Mouse (Mus musculus) monocyte, adult 5-6 weeks (primary cell): Measurements from ENCODE around the gene Dpy19l1. TPM values are rescaled to one million over a fixed set of nuclear protein-coding genes. Genes with fewer than 3 reads are reported as not detected.

ENCODE experiments used
- ATAC-seq: fragments of 153-309, 156-312 bp; replicated peaks from 2 replicates; pipeline ENCODE4 v1.8.0; 2017; ENCODE audit warnings: mild to moderate bottlenecking; ENCODE audit not compliant: low TSS enrichment, insufficient number of reproducible peaks, severe bottlenecking, poor library complexity, low FRiP score
- total RNA-seq: library from RNA; stranded (forward); fragments of 200-1000, 200-491, 200-594 nt; gene quantifications from 3 replicates; pipeline ENCODE4 v1.2.3, GENCODE M21; 2017

The Dpy19l1 gene
- total RNA-seq, 1 experiment from 2014 or later = 31.9 TPM

DNA sequence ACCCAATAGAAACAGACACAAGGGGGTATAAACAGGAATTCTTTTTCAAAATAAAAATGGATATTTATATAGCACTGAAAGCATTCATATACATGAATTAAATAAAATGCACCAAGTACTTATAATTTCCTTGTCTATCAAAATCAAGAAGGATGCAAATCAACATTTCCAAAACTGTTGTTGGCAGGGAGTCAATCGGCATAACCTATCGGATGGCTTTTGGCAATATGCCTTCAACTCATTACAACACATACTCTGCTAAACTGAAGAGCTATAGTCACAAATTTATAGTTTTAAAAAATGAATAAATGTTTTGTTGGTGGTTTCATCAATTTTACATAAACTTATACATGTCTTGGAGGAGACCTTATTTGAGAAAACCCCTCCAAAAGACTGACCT, 25.7 kb downstream of the Dpy19l1 start:
- ATAC-seq = no peak

DNA sequence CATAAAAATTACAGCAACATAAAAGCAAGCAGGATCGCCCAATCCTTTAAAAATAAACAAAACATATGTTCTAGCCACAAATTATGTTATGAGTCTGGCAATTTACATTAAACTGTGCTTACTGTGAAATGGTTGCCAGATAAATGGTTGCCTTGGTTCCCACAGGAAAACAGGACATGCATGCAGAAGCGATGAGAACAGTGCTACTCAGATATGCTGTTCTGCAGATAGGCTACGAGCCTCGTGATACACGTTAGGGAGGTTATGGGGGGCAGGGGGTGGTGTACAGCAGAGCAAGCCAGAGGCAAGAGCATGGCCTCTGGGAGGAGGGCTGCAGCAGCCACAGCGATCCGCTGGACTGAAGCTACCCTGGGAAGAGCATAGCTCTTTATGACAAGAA, 29.1 kb downstream of the Dpy19l1 start:
- no peak for ATAC-seq

GRCm38 (mm10) chr9:24472514-24472913, 30.4 kb downstream of the Dpy19l1 start:
- no peak for ATAC-seq

DNA sequence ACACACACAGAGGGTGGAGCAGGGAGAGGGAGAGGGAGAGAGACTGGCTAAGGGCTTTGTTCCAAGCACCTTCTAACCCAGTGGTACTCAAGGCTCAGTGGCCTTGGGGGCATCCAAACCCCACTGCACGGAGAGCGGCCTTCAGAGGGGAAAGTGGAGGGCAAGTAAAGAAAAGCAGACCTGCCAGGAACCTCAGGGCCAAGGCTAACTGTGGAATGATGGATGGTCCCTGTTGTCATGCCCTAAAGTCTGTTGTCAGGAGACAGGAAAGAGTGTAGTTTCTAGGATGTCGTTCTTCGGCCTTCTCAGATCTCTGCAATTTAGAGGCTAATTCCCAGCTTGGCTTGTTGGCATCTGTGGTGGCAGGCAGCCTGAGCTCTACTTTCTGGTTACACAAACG, 32.8 kb downstream of the Dpy19l1 start:
- no peak for ATAC-seq

DNA sequence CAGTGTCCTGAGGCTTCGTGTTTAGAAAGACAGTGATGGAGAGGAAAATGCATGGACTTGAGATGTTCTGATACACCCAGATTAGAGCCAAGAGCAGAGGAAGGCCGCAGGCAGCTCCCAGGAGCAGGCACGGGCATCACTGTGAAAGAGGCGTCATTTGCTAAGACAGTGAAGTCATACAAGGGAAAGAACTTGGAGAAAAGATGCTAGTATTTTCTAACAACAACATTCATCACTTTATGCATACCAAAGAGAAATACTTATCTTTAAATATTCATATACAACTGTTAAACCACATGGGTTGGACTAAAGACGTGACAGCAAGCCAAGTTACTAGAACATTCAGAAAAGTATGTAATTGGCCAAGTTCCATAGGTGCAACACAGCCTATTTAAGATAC, 35.8 kb downstream of the Dpy19l1 start:
- ATAC-seq = no peak

DNA sequence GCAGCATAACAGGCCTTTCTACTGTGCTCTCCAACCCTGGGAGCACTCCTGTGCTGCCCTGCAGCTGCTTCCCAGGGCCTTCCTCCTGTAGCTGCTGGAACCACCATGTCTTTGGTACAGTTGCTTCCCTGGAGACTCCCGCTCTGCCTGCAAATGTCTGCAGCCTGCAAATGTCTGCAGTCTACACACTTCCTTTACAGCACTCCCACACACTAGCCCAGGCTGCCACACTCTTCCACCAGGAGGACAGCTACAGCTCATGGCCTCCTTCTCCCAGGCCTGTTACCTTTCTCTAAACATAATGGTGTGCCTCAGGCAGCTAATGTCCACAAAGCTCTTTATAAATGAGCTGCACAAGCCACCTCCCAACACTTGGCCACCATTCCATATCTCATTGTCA, 36.3 kb downstream of the Dpy19l1 start:
- no peak for ATAC-seq

DNA sequence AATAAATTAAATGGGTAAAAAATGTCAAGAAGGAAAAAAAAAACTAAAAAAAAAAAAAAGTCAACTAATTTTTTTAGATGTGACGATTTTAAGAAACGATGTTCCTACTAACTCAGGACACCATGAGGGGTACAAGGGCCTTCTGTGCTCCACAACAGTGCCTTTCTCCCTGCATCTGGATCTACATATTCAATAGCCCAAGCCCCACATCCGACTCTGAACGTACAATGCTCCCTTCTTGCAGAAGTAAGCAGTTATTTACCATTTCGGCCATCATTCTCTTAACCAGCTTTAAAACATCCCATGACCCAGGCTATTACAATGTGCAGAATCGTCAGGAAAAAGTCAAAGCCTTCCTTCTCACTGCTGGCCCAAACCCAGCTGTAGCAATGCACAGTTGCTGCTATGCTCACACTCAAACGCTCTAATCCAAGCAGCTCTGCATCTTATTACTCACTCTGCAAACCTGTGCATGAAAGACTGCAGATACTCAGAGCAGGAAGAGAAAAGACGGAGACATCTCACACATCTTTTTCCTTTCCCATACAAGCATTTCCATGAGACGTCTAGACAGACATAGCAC, 41.5 kb downstream of the Dpy19l1 start:
- ATAC-seq = no peak

DNA sequence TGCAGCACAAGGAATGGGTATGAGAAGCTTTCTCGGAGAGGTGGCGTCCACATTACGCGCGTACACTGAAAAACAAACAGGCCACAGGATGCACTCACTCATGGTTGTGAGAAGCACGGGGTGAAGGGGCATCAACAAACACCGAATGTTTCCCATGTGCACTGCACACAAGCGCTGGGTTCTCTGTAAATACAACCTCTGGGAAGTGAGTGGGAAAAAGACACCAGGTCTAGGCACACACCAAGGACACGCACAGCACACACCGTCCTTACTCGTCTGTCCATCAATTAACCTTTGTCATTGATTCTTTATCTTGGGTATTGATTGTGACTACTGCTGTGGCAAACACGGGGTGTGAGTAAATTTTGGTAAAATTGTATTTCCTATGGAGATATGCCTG, 49.1 kb downstream of the Dpy19l1 start:
- ATAC-seq = no peak

- no peak for ATAC-seq
Observed at GRCm38 (mm10) chr9:24450976-24451375, 52.0 kb downstream of the Dpy19l1 start.

DNA sequence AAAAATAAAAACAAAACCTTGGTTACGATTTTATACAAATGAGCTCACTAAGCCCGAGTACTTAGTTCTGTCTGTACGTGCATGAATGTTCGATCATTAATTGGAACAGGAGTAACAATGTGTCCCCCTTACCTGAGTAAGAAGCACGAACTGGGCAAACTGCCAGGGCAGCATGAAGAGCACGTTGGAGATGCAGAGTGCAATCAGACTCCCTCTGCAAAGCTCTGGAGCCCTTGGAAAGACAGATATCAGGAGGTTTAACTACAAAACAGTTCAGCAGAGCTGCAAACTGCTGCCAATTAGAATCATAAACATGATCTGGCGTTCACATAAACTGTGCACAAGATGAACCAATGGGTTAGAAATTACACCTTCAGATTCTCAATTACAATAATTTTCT, 52.4 kb downstream of the Dpy19l1 start:
- ATAC-seq = no peak

GRCm38 (mm10) chr9:24434901-24435300, 68.0 kb downstream of the Dpy19l1 start:
- ATAC-seq = no peak

DNA sequence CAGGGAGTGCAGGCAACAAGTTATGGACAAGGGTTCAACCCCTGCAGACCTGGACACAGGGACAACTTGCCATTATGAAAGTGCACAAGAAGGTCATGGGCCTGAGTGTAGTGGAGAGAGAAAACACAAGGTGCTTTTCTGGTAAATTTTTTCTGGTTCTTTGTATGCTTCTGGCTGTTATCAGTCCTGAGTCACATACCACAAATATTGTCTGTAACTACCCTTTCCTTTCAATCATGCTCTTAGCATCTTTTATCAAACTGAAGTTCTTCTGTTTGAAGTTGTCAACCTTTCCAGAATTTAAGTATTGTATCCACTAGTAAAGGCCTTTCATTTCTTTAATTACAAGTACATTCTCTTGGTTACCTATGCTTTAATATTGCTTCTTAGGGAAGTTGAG, 73.2 kb downstream of the Dpy19l1 start:
- no peak for ATAC-seq

- ATAC-seq = no peak
Observed at GRCm38 (mm10) chr9:24425679-24426078, 77.3 kb downstream of the Dpy19l1 start.

DNA sequence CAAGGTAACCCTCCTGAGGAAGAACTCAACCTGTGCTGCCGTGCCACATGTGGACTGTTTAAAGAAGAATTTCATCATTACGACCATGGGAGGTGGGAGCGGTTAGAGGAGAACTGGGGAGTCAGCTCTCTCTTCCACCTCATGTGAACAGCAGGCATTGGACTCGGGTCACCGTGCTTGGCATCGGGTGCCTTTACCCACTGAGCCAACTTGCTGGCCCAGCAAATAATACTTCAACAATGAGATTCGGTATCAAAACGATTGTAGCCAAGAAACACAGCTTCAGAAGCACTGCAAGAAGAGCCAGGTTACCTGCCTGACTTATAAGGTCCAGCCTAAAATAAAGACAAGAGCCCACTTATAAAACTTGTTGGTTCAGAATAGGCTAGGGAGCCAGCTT, 79.7 kb downstream of the Dpy19l1 start:
- ATAC-seq = no peak

- ATAC-seq = no peak
Observed at GRCm38 (mm10) chr9:24421888-24422287, 81.1 kb downstream of the Dpy19l1 start.

GRCm38 (mm10) chr9:24421221-24421620, 81.7 kb downstream of the Dpy19l1 start:
- no peak for ATAC-seq

GRCm38 (mm10) chr9:24420144-24420543, 82.8 kb downstream of the Dpy19l1 start:
- no peak for ATAC-seq

GRCm38 (mm10) chr9:24418281-24418680, 84.7 kb downstream of the Dpy19l1 start:
- ATAC-seq = no peak

DNA sequence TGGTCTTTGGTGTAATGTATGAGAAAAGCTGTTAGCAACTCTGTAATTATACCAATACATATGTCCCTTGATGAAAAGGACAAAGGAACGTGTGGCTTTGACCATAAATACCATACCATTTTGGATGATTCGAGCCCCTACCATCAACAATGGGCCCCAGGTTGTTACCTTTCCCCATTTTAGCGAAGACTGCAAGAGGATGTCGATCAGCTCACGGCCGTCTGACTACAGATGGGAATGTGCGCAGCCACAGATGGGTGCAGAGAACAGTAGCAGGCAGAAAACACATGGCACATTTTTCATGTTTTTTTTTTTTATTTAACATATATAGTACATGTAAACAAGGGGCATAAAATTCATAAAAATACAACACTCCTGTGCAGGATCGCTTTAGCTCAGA, 91.5 kb downstream of the Dpy19l1 start:
- ATAC-seq = no peak

- no peak for ATAC-seq
Observed at GRCm38 (mm10) chr9:24410439-24410838, 92.5 kb downstream of the Dpy19l1 start.

DNA sequence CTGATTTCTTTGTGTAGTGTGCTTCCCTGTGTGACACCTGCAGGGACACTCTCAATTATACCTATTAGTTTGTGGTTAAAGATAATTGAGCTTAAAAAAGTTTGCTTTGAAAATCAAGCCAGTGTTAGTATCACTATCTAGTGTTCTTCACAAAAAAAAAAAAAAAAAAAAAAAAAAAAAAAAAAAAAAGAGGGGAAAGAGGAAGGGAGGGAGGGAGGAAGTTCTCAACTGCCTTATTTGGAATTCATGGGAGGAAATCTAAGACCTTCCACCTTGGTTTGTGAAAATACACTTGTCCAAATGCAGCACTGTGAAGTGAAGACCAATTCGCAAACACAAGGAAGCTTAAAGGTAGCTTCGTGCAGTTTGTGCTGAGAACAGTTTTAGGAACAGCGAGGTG, 94.9 kb downstream of the Dpy19l1 start:
- no peak for ATAC-seq
